Mouse (Mus musculus) liver, embryonic 14.5 days (tissue): Measurements from ENCODE around the gene B3galt4. TPM values are rescaled to one million over a fixed set of nuclear protein-coding genes. Genes with fewer than 3 reads are reported as not detected.

Experiments used
- ATAC-seq: fragments of 200-750 bp; cut with Nextera tagmentation; 2 replicates; pipeline ENCODE4 v1.8.0; 2017; ENCODE audit warnings: moderate number of reproducible peaks, mild to moderate bottlenecking, moderate library complexity; ENCODE audit not compliant: insufficient read depth
- DNase-seq, 3 experiments: peaks; one replicate each; pipeline ENCODE4 v3.0.0-alpha.2; 2012 to 2013; ENCODE audit warnings: low read depth in 3 of 3, low spot score in 3 of 3
- H3K27ac ChIP-seq: fragments of 300-500 bp; sonication (generic); 2 replicates; pipeline ENCODE4 v1.5.1; 2014; ENCODE audit warnings: moderate library complexity, mild to moderate bottlenecking, control low read depth, inconsistent platforms
- H3K27me3 ChIP-seq: fragments of 300-500 bp; sonication (generic); 2 replicates; pipeline ENCODE4 v1.6.1; 2014; ENCODE audit warnings: mild to moderate bottlenecking, low read length, moderate library complexity; ENCODE audit not compliant: control insufficient read depth, insufficient read depth
- H3K36me3 ChIP-seq: fragments of 300-500 bp; sonication (generic); replicated peaks from 2 replicates; pipeline ENCODE4 v1.6.1; 2014; ENCODE audit warnings: low read depth; ENCODE audit not compliant: control insufficient read depth, insufficient read depth
- H3K4me1 ChIP-seq, 2 experiments: fragments of 200-500 bp in 1 of 2; fragments of 300-500 bp in 1 of 2; sonication (generic) in 1 of 2; replicated peaks; 2 replicates each; pipeline ENCODE4 v1.6.1; 2012 to 2014; ENCODE audit warnings: antibody characterized with exemption in 1 of 2, inconsistent platforms in 1 of 2, low read length in 1 of 2; ENCODE audit not compliant: control insufficient read depth in 2 of 2, insufficient read depth in 2 of 2
- H3K4me2 ChIP-seq: fragments of 300-500 bp; sonication (generic); 2 replicates; pipeline ENCODE4 v1.6.1; 2014; ENCODE audit warnings: low read depth, mild to moderate bottlenecking, control low read depth, moderate library complexity
- H3K4me3 ChIP-seq, 2 experiments: fragments of 200-500 bp in 1 of 2; fragments of 300-500 bp in 1 of 2; sonication (generic) in 1 of 2; 2 replicates each; pipeline ENCODE4 v1.5.1; 2012 to 2014; ENCODE audit warnings: low read depth in 2 of 2, low read length in 2 of 2, mild to moderate bottlenecking in 2 of 2, control low read depth in 1 of 2, inconsistent platforms in 1 of 2, moderate library complexity in 1 of 2; ENCODE audit not compliant: insufficient read depth in 1 of 2
- H3K9ac ChIP-seq: fragments of 300-500 bp; sonication (generic); replicated peaks from 2 replicates; pipeline ENCODE4 v1.6.1; 2014; ENCODE audit warnings: mild to moderate bottlenecking, control low read depth, moderate library complexity
- H3K9me3 ChIP-seq: fragments of 300-500 bp; sonication (generic); 2 replicates; pipeline ENCODE4 v1.6.1; 2016; ENCODE audit warnings: low read length, mixed read lengths; ENCODE audit not compliant: control insufficient read depth
- CTCF ChIP-seq: IDR thresholded peaks from 2 replicates; pipeline ENCODE4 v1.5.1; 2016; ENCODE audit warnings: antibody characterized with exemption, low read depth, control low read depth
- EP300 ChIP-seq: IDR thresholded peaks from 2 replicates; pipeline ENCODE4 v1.6.1; 2016; ENCODE audit warnings: antibody characterized with exemption, low read depth
- WGBS: fragments of 180-500 bp; shearing (Covaris S2); extraction: QIAGEN DNeasy Blood & Tissue Kit; methylation state at CpG from one replicate; pipeline ENCODE4 v1.1.7; 2014; ENCODE audit not compliant: insufficient replicate concordance; 5-methylcytosine and 5-hydroxymethylcytosine counted together
- polyA plus RNA-seq, 2 experiments: library from polyadenylated mRNA; depleted of rRNA in 1 of 2; stranded (reverse) in 1 of 2; unstranded in 1 of 2; fragments of >200 nt; fragmentation: Nextera tagmentation in 1 of 2; extraction: Ambion mirVana in 1 of 2; gene quantifications; 2 replicates each; pipeline versions ENCODE4 v1.2.1 to v1.2.3; 2012 to 2014

Gene B3galt4
- polyA plus RNA-seq, 2 experiments: 1.1 to 1.8 TPM

- Histone ChIP-seq H3K4me3 (no peak overlapping the region), H3K9ac (no peak overlapping the region), H3K27me3 (peaks cover 10% of the 10 kb centered on the region; the same call in 1 of the 2 replicates), H3K36me3 (no peaks in the 10 kb centered on the region), H3K4me2 (no peak overlapping the region), H3K9me3 (no peaks in the 10 kb centered on the region), H3K27ac (no peak overlapping the region), H3K4me1 (no peaks in the 10 kb centered on the region; a peak in 2 of 4 replicates)
- ATAC-seq: no peak
- TF ChIP-seq EP300 (0 out of 2 replicates have a peak, but pooled peaks have one; percentile 35), CTCF (no peak)
- no peak for DNase-seq
- WGBS: 44% methylated on average over 3 of the region's 3 CpGs
Observed at GRCm38 (mm10) chr17:33973572-33973971, 22.3 kb upstream of the B3galt4 start.

- 6% methylated on average over 1 of the region's 1 CpGs for WGBS
Observed at GRCm38 (mm10) chr17:33972691-33973090, 21.4 kb upstream of the B3galt4 start.

GRCm38 (mm10) chr17:33969394-33969793 is 18.1 kb upstream of the B3galt4 start:
- no peak for DNase-seq
- H3K27me3 ChIP-seq: no peaks in the 10 kb centered on the region
- no peak overlapping the region for H3K4me2 ChIP-seq
- TF ChIP-seq EP300 (no peak), CTCF (peak; percentile 52)
- no peak overlapping the region for H3K9ac ChIP-seq
- no peak overlapping the region for H3K27ac ChIP-seq
- H3K4me1 ChIP-seq: no peaks in the 10 kb centered on the region; a peak in 2 of 4 replicates
- H3K9me3 ChIP-seq: no peaks in the 10 kb centered on the region
- ATAC-seq: no peak
- H3K36me3 ChIP-seq: no peaks in the 10 kb centered on the region
- 67% methylated on average over 4 of the region's 4 CpGs for WGBS
- no peak overlapping the region for H3K4me3 ChIP-seq

More at GRCm38 (mm10) chr17:33972691-33973090, 21.4 kb upstream of the B3galt4 start:
- H3K9me3 ChIP-seq: no peaks in the 10 kb centered on the region
- H3K4me1 ChIP-seq: no peaks in the 10 kb centered on the region; a peak in 2 of 4 replicates
- no peaks in the 10 kb centered on the region for H3K36me3 ChIP-seq
- H3K27ac ChIP-seq: no peak overlapping the region
- no peak overlapping the region for H3K4me2 ChIP-seq
- H3K27me3 ChIP-seq: peaks cover 2% of the 10 kb centered on the region; the same call in 1 of the 2 replicates
- ATAC-seq: no peak
- TF ChIP-seq EP300 (no peak), CTCF (no peak)
- H3K4me3 ChIP-seq: no peak overlapping the region
- no peak for DNase-seq
- H3K9ac ChIP-seq: no peak overlapping the region

GRCm38 (mm10) chr17:33968927-33969326 is 17.6 kb upstream of the B3galt4 start:
- WGBS: 24% methylated on average over 5 of the region's 5 CpGs
- Histone ChIP-seq H3K27me3 (no peaks in the 10 kb centered on the region), H3K4me2 (no peak overlapping the region), H3K9ac (no peak overlapping the region), H3K36me3 (no peaks in the 10 kb centered on the region; the same call in 1 of the 2 replicates), H3K27ac (no peak overlapping the region), H3K4me3 (no peak overlapping the region), H3K9me3 (no peaks in the 10 kb centered on the region), H3K4me1 (no peaks in the 10 kb centered on the region; a peak in 2 of 4 replicates)
- peak; percentile 66; the same call in 1 of the 2 replicates for ATAC-seq
- TF ChIP-seq CTCF: no peak; the same call in 1 of the 2 replicates
- no peak for TF ChIP-seq EP300
- peak in 2 of 3 experiments; percentile 42 to 57 for DNase-seq

- TF ChIP-seq EP300 (no peak), CTCF (peak; percentile 97)
- Histone ChIP-seq H3K9ac (no peak overlapping the region), H3K4me1 (no peaks in the 10 kb centered on the region; a peak in 2 of 4 replicates), H3K4me3 (no peak overlapping the region), H3K36me3 (no peaks in the 10 kb centered on the region; the same call in 1 of the 2 replicates), H3K27me3 (no peaks in the 10 kb centered on the region), H3K9me3 (no peaks in the 10 kb centered on the region), H3K4me2 (no peak overlapping the region), H3K27ac (no peak overlapping the region)
- DNase-seq (peak; percentile 59 to 71 (median 65)), ATAC-seq (peak; percentile 61; the same call in 1 of the 2 replicates)
- WGBS: under 1% methylated on average over 9 of the region's 9 CpGs
Observed at GRCm38 (mm10) chr17:33968489-33968888, 17.2 kb upstream of the B3galt4 start.
